Mouse (Mus musculus) MEL (cell line): Measurements from ENCODE around the gene Armc7. TPM values are rescaled to one million over a fixed set of nuclear protein-coding genes. Genes with fewer than 3 reads are reported as not detected.

Experiments
- DNase-seq: peaks from one replicate; pipeline ENCODE4 v3.0.0; 2011; ENCODE audit warnings: low read depth, low spot score
- H3K27ac ChIP-seq: 2 replicates; pipeline ENCODE4 v1.5.1; 2012; ENCODE audit warnings: low read depth, mild to moderate bottlenecking, control low read depth, low read length, moderate library complexity; ENCODE audit not compliant: control insufficient read depth
- H3K27me3 ChIP-seq, 2 experiments: fragments of 150-350 bp in 1 of 2; sonication (generic) in 1 of 2; 2 replicates each; pipeline ENCODE4 v1.6.1; 2012; ENCODE audit warnings: low read length in 2 of 2, mild to moderate bottlenecking in 2 of 2, improper control_type of control experiment in 1 of 2, moderate library complexity in 1 of 2; ENCODE audit not compliant: insufficient read depth in 2 of 2, control insufficient read depth in 1 of 2
- H3K36me3 ChIP-seq, 2 experiments: 2 replicates each; pipeline ENCODE4 v1.6.1; 2012 to 2014; ENCODE audit warnings: low read length in 2 of 2, improper control_type of control experiment in 1 of 2, inconsistent platforms in 1 of 2, mild to moderate bottlenecking in 1 of 2; ENCODE audit not compliant: insufficient read depth in 2 of 2, control insufficient read depth in 1 of 2
- H3K4me1 ChIP-seq, 2 experiments: fragments of 150-350 bp in 1 of 2; sonication (generic) in 1 of 2; 2 replicates each; pipeline ENCODE4 v1.6.1; 2012; ENCODE audit warnings: low read length in 2 of 2, improper control_type of control experiment in 1 of 2, mild to moderate bottlenecking in 1 of 2; ENCODE audit not compliant: insufficient read depth in 2 of 2, control insufficient read depth in 1 of 2
- H3K4me3 ChIP-seq, 2 experiments: fragments of 150-350 bp in 1 of 2; sonication (generic) in 1 of 2; 2 replicates each; pipeline ENCODE4 v1.5.1; 2012; ENCODE audit warnings: low read depth in 2 of 2, low read length in 2 of 2, mild to moderate bottlenecking in 2 of 2, moderate library complexity in 2 of 2, control low read depth in 1 of 2, improper control_type of control experiment in 1 of 2; ENCODE audit not compliant: control insufficient read depth in 1 of 2, insufficient read depth in 1 of 2
- H3K79me2 ChIP-seq: 2 replicates; pipeline ENCODE4 v1.6.1; 2012; ENCODE audit warnings: mild to moderate bottlenecking, low read length, moderate library complexity; ENCODE audit not compliant: control insufficient read depth, poor library complexity, insufficient read depth
- H3K9ac ChIP-seq: 2 replicates; pipeline ENCODE4 v1.6.1; 2012; ENCODE audit warnings: low read depth, mild to moderate bottlenecking, control low read depth, low read length, moderate library complexity; ENCODE audit not compliant: control insufficient read depth, poor library complexity, severe bottlenecking
- H3K9me3 ChIP-seq: fragments of 150-350 bp; sonication (generic); replicated peaks from 2 replicates; pipeline ENCODE4 v1.6.1; 2012; ENCODE audit warnings: mild to moderate bottlenecking, low read length, improper control_type of control experiment, moderate library complexity; ENCODE audit not compliant: insufficient read depth
- BHLHE40 ChIP-seq: IDR thresholded peaks from 2 replicates; pipeline ENCODE4 v1.6.1; 2012; ENCODE audit warnings: low read depth, mild to moderate bottlenecking, inconsistent platforms, low read length, improper control_type of control experiment, borderline replicate concordance
- CHD1 ChIP-seq: IDR thresholded peaks from 2 replicates; pipeline ENCODE4 v1.6.1; 2012; ENCODE audit warnings: low read depth, mild to moderate bottlenecking, inconsistent platforms, low read length, improper control_type of control experiment
- CTCF ChIP-seq, 3 experiments: IDR thresholded peaks in 2 of 3; conservative IDR thresholded peaks in 1 of 3; 2 replicates each; pipeline ENCODE4 v1.5.1; 2011 to 2012; ENCODE audit warnings: low read length in 3 of 3, low read depth in 2 of 3, mild to moderate bottlenecking in 2 of 3, improper control_type of control experiment in 1 of 3, inconsistent platforms in 1 of 3, mixed read lengths in 1 of 3, moderate library complexity in 1 of 3; ENCODE audit not compliant: control insufficient read depth in 1 of 3, insufficient read depth in 1 of 3, poor library complexity in 1 of 3, severe bottlenecking in 1 of 3
- E2F4 ChIP-seq: IDR thresholded peaks from 2 replicates; pipeline ENCODE4 v1.6.1; 2011; ENCODE audit warnings: low read depth, low read length, improper control_type of control experiment, borderline replicate concordance
- ELF1 ChIP-seq: IDR thresholded peaks from 2 replicates; pipeline ENCODE4 v1.6.1; 2014; ENCODE audit warnings: low read depth, mild to moderate bottlenecking, inconsistent platforms, low read length, improper control_type of control experiment, moderate library complexity
- EP300 ChIP-seq, 2 experiments: IDR thresholded peaks; 2 replicates each; pipeline ENCODE4 v1.6.1; 2011; ENCODE audit warnings: improper control_type of control experiment in 2 of 2, low read length in 2 of 2, low read depth in 1 of 2, mild to moderate bottlenecking in 1 of 2
- ETS1 ChIP-seq: IDR thresholded peaks from 2 replicates; pipeline ENCODE4 v1.6.1; 2012; ENCODE audit warnings: low read depth, mild to moderate bottlenecking, inconsistent platforms, low read length, improper control_type of control experiment, moderate library complexity
- HCFC1 ChIP-seq: IDR thresholded peaks from 2 replicates; pipeline ENCODE4 v1.6.1; 2012; ENCODE audit warnings: low read depth, mild to moderate bottlenecking, inconsistent platforms, low read length, improper control_type of control experiment, moderate library complexity
- KAT2A ChIP-seq: conservative IDR thresholded peaks from 2 replicates; pipeline ENCODE4 v1.6.1; 2012; ENCODE audit warnings: low read depth, low read length, improper control_type of control experiment, inconsistent platforms
- MAFK ChIP-seq: IDR thresholded peaks from 2 replicates; pipeline ENCODE4 v1.6.1; 2011; ENCODE audit warnings: low read depth, mild to moderate bottlenecking, low read length, improper control_type of control experiment, borderline replicate concordance
- MAX ChIP-seq: IDR thresholded peaks from 2 replicates; pipeline ENCODE4 v1.6.1; 2011; ENCODE audit warnings: low read length, improper control_type of control experiment
- MEF2A ChIP-seq: IDR thresholded peaks from 2 replicates; pipeline ENCODE4 v1.6.1; 2014; ENCODE audit warnings: low read depth, mild to moderate bottlenecking, inconsistent platforms, low read length, improper control_type of control experiment; ENCODE audit not compliant: poor library complexity, insufficient replicate concordance, severe bottlenecking; ENCODE audit errors: extremely low read depth
- MYB ChIP-seq: IDR thresholded peaks from 2 replicates; pipeline ENCODE4 v1.6.1; 2011; ENCODE audit warnings: mild to moderate bottlenecking, low read depth, low read length, improper control_type of control experiment
- MYC ChIP-seq: IDR thresholded peaks from 2 replicates; pipeline ENCODE4 v1.6.1; 2011; ENCODE audit warnings: low read depth, mild to moderate bottlenecking, low read length, improper control_type of control experiment, moderate library complexity
- NRF1 ChIP-seq: IDR thresholded peaks from 2 replicates; pipeline ENCODE4 v1.6.1; 2014; ENCODE audit warnings: low read depth, mild to moderate bottlenecking, inconsistent platforms, low read length, improper control_type of control experiment, moderate library complexity; ENCODE audit not compliant: poor library complexity, insufficient read depth, severe bottlenecking
- POLR2A ChIP-seq, 2 experiments: IDR thresholded peaks; 2 replicates each; pipeline ENCODE4 v1.6.1; 2011 to 2012; ENCODE audit warnings: low read length in 2 of 2, mild to moderate bottlenecking in 2 of 2, control low read depth in 1 of 2, improper control_type of control experiment in 1 of 2, low read depth in 1 of 2, moderate library complexity in 1 of 2; ENCODE audit not compliant: control insufficient read depth in 1 of 2, insufficient read depth in 1 of 2, poor library complexity in 1 of 2
- POLR2AphosphoS2 ChIP-seq: IDR thresholded peaks from 2 replicates; pipeline ENCODE4 v1.6.1; 2011; ENCODE audit warnings: low read length, improper control_type of control experiment
- POLR2AphosphoS5 ChIP-seq: IDR thresholded peaks from 2 replicates; pipeline ENCODE4 v1.6.1; 2012; ENCODE audit warnings: low read depth, borderline replicate concordance, mild to moderate bottlenecking, inconsistent platforms, low read length, moderate library complexity, mixed read lengths
- RAD21 ChIP-seq: IDR thresholded peaks from 2 replicates; pipeline ENCODE4 v1.6.1; 2011; ENCODE audit warnings: mild to moderate bottlenecking, low read depth, low read length, improper control_type of control experiment
- SIN3A ChIP-seq: IDR thresholded peaks from 2 replicates; pipeline ENCODE4 v1.6.1; 2012; ENCODE audit warnings: low read length, improper control_type of control experiment, inconsistent platforms
- TCF12 ChIP-seq: IDR thresholded peaks from 2 replicates; pipeline ENCODE4 v1.6.1; 2014; ENCODE audit warnings: low read depth, mild to moderate bottlenecking, inconsistent platforms, low read length, improper control_type of control experiment, moderate library complexity
- UBTF ChIP-seq: IDR thresholded peaks from 2 replicates; pipeline ENCODE4 v1.6.1; 2012; ENCODE audit warnings: low read depth, mild to moderate bottlenecking, inconsistent platforms, low read length, improper control_type of control experiment, moderate library complexity, borderline replicate concordance; ENCODE audit not compliant: insufficient read depth
- USF1 ChIP-seq: IDR thresholded peaks from 2 replicates; pipeline ENCODE4 v1.6.1; 2014; ENCODE audit warnings: low read depth, mild to moderate bottlenecking, inconsistent platforms, low read length, improper control_type of control experiment, moderate library complexity
- ZC3H11A ChIP-seq: IDR thresholded peaks from 2 replicates; pipeline ENCODE4 v1.6.1; 2012; ENCODE audit warnings: low read depth, mild to moderate bottlenecking, inconsistent platforms, low read length, improper control_type of control experiment
- ZKSCAN1 ChIP-seq: IDR thresholded peaks from 2 replicates; pipeline ENCODE4 v1.6.1; 2012; ENCODE audit warnings: low read depth, mild to moderate bottlenecking, inconsistent platforms, low read length, improper control_type of control experiment, moderate library complexity
- polyA plus RNA-seq, 2 experiments: library from polyadenylated mRNA; stranded (reverse) in 1 of 2; unstranded in 1 of 2; fragments of >175 nt in 1 of 2; fragments of >200 nt in 1 of 2; gene quantifications; 2 replicates each; pipeline versions ENCODE4 v1.2.1 to v1.2.4; 2012; ENCODE audit warnings: low replicate concordance in 2 of 2, low read depth in 1 of 2; ENCODE audit not compliant: insufficient read length in 2 of 2, insufficient read depth in 1 of 2, missing spikeins in 1 of 2
- total RNA-seq: library from RNA; depleted of rRNA; stranded (reverse); fragments of 300-350 nt; gene quantifications from 2 replicates; pipeline ENCODE4 v1.2.3, GENCODE M21; 2012

The Armc7 gene
- total and polyA plus RNA-seq, 3 experiments: 9.1 to 13.1 TPM; not detected in 1

- TF ChIP-seq UBTF (no peak), SIN3A (peak; percentile 40), EP300 (IDR thresholded peaks at IDR 0.05; ENCODE audit: low read depth in 1 of 2, low read length in 2 of 2) (no peak), POLR2AphosphoS2 (0 out of 2 replicates have a peak, but pooled peaks have one; percentile 9)
Observed at GRCm38 (mm10) chr11:115534759-115535371, 59.4 kb downstream of the Armc7 start (continued).

DNA sequence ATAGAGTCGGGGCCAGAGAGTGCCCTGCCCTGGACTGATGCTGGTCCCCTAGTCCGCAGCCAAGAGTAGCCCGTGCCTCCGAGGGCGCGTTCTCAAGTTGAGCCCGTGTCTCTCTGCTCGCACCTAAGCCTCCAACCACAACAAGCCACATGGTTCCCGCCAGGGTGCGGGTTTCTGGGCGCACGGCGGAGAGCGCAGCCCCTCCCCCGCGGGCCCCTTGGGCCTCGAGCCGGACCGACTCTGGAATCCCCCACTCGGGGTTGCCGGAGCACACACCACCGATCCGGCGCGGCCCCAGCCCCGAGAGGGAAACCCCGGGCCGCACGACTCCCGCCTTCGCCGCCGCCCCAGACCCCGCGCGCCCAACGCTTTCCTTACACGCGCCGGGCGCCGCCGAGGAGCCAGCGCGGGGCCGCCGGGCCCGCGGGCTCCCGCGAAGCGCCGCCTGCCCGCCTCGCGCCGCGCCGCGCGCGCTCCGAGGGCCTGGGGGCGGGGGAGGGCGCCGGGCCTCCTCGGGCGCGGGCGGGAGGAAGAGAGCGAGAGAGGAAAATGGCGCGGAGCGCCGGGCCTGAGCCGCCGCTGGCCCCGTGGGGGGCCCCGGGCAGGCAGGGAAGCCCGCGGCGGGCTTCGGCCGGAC, 60.1 kb downstream of the Armc7 start:
- H3K9me3 ChIP-seq: no peaks in the 10 kb centered on the region
- H3K4me3 ChIP-seq: peak overlapping the region; percentile 89 to 94
- peak overlapping the region; percentile 81 for H3K9ac ChIP-seq
- peaks cover 37 to 45% of the 10 kb centered on the region in 2 experiments for H3K36me3 ChIP-seq
- H3K27me3 ChIP-seq: no peaks in the 10 kb centered on the region
- peak overlapping the region; percentile 82 for H3K27ac ChIP-seq
- TF ChIP-seq MYB (no peak), MYC (no peak), SIN3A (peak; percentile 5; the same call in 1 of the 2 replicates), POLR2A (IDR thresholded peaks at IDR 0.05; ENCODE audit: control insufficient read depth in 1 of 2, insufficient read depth in 1 of 2, low read depth in 1 of 2, low read length in 2 of 2, poor library complexity in 1 of 2) (peak; percentile 0 to 4; a peak in 1 of 4 replicates), E2F4 (no peak), CTCF (IDR thresholded peaks at IDR 0.05 in 2 of 3, conservative IDR thresholded peaks at IDR 0.05 in 1 of 3; ENCODE audit: control insufficient read depth in 1 of 3, insufficient read depth in 1 of 3, low read depth in 2 of 3, low read length in 3 of 3, poor library complexity in 1 of 3, severe bottlenecking in 1 of 3) (no peak), ZC3H11A (no peak), HCFC1 (0 out of 2 replicates have a peak, but pooled peaks have one; percentile 27), MAFK (no peak), MEF2A (no peak), KAT2A (no peak), CHD1 (no peak), USF1 (no peak), ETS1 (no peak), RAD21 (no peak), NRF1 (no peak), TCF12 (0 out of 2 replicates have a peak, but pooled peaks have one; percentile 13), ELF1 (no peak), ZKSCAN1 (no peak), EP300 (IDR thresholded peaks at IDR 0.05; ENCODE audit: low read depth in 1 of 2, low read length in 2 of 2) (no peak), MAX (peak; percentile 25; the same call in 1 of the 2 replicates), BHLHE40 (no peak), POLR2AphosphoS5 (no peak)
- H3K79me2 ChIP-seq: peaks cover 49% of the 10 kb centered on the region
- peak; percentile 72 for DNase-seq
- peaks cover 9 to 27% of the 10 kb centered on the region in 2 experiments for H3K4me1 ChIP-seq
